Mouse (Mus musculus) hematopoietic stem cell, adult 5-6 weeks (primary cell): ENCODE results near the gene Sec31b. TPM values are rescaled to one million over a fixed set of nuclear protein-coding genes. Genes with fewer than 3 reads are reported as not detected.

Experiments
- ATAC-seq, 2 experiments: fragments of 125-278 bp in 1 of 2; replicated peaks in 1 of 2; 2 replicates each; pipeline ENCODE4 v1.8.0; 2016 to 2017; ENCODE audit warnings: inconsistent platforms in 2 of 2, mild to moderate bottlenecking in 2 of 2, moderate number of reproducible peaks in 2 of 2, low read depth in 1 of 2, moderate TSS enrichment in 1 of 2; ENCODE audit not compliant: low FRiP score in 2 of 2, poor library complexity in 2 of 2, severe bottlenecking in 2 of 2, insufficient read depth in 1 of 2, low TSS enrichment in 1 of 2
- total RNA-seq: library from RNA; stranded (forward); fragments of 172-1452, 232-1000 nt; gene quantifications from 2 replicates; pipeline ENCODE4 v1.2.3, GENCODE M21; 2017

The Sec31b gene
- total RNA-seq, 1 experiment from 2014 or later: 1.6 TPM

- ATAC-seq: no peak
Observed at GRCm38 (mm10) chr19:44502741-44503140, 42.9 kb downstream of the Sec31b start.

- ATAC-seq: no peak
Observed at GRCm38 (mm10) chr19:44501925-44502324, 43.7 kb downstream of the Sec31b start.

GRCm38 (mm10) chr19:44500240-44500639 is 45.4 kb downstream of the Sec31b start:
- ATAC-seq: no peak

- no peak for ATAC-seq
Observed at GRCm38 (mm10) chr19:44498936-44499335, 46.7 kb downstream of the Sec31b start.

- no peak for ATAC-seq
Observed at GRCm38 (mm10) chr19:44496941-44497340, 48.7 kb downstream of the Sec31b start.

- peak; percentile 56 to 71; a peak in 3 of 4 replicates for ATAC-seq
Observed at GRCm38 (mm10) chr19:44496511-44496910, 49.2 kb downstream of the Sec31b start.

- no peak for ATAC-seq
Observed at GRCm38 (mm10) chr19:44493128-44493527, 52.5 kb downstream of the Sec31b start, which contains the start of gene Wnt8b. Gene Wnt8b (plus strand): TSS chr19:44493472.

- ATAC-seq: peak; percentile 92 to 98
Observed at GRCm38 (mm10) chr19:44487266-44487665, 58.4 kb downstream of the Sec31b start.

GRCm38 (mm10) chr19:44476541-44476940 is 69.1 kb downstream of the Sec31b start:
- ATAC-seq: no peak

- no peak for ATAC-seq
Observed at GRCm38 (mm10) chr19:44475268-44475667, 70.4 kb downstream of the Sec31b start.

GRCm38 (mm10) chr19:44474158-44474557 is 71.5 kb downstream of the Sec31b start:
- ATAC-seq: peak; percentile 93

Other genes starting within 250 kb of the Sec31b start
- gene Scd4, start 212.8 kb downstream of the Sec31b start, total RNA-seq: 0.05 and 0.31 TPM in 2 replicates
- gene Scd1, start 138.0 kb downstream of the Sec31b start, total RNA-seq: 0.44 and 2.0 TPM in 2 replicates
- not detected in 2 replicates for gene Wnt8b, start 52.4 kb downstream of the Sec31b start, total RNA-seq
- gene Gm20538, start 7.0 kb upstream of the Sec31b start, total RNA-seq: not detected in 2 replicates
- 153 and 227 TPM in 2 replicates for gene Ndufb8, start 9.6 kb upstream of the Sec31b start, total RNA-seq
- 14.6 and 17.6 TPM in 2 replicates for gene Hif1an, start 17.0 kb upstream of the Sec31b start, total RNA-seq
- gene Pax2, start 210.2 kb upstream of the Sec31b start, total RNA-seq: not detected in 2 replicates